Mouse (Mus musculus): Measurements from ENCODE around the gene Bdkrb2. TPM values are rescaled to one million over a fixed set of nuclear protein-coding genes. Genes with fewer than 3 reads are reported as not detected.

The Bdkrb2 gene
- polyA plus RNA-seq, 1 experiment: 0.52 TPM

DNA sequence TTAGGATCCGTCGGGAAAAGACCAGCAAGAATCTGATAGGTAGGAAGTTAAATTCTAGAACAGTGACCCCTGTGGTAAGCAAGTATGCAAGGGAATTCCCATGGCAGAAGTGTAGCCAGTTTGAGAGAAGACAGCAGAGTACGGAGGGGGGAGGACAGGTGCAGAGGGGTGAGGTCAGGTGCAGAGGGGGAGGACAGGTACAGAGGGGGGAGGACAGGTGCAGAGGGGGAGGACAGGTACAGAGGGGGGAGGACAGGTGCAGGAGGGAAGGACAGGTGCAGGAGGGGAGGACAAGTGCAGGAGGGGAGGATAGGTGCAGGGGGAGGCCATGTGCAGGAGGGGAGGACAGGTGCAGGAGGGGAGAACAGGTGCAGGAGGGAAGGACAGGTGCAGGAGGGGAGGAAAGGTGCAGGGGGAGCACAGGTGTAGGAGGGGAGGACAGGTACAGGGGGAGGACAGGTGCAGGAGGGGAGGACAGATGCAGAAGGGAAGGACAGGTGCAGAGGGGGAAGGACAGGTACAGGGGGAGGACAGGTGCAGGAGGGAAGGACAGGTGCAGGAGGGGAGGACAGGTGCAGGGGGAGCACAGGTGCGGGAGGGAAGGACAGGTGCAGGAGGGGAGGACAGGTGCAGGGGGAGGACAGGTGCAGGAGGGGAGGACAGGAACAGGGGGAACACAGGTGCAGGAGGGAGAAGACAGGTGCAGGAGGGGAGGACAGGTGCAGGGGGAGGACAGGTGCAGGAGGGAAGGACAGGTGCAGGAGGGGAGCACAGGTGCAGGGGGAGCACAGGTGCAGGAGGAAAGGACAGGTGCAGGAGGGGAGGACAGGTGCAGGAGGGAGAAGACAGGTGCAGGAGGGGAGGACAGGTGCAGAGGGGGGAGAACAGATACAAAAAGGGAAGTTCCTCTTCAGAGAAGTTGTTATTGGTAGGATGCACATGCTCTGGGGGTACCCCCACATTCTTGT lies 12.9 kb upstream of the Bdkrb2 start:
- TF ChIP-seq POLR2A (IDR thresholded peaks at IDR 0.05; ENCODE audit: borderline replicate concordance, control insufficient read depth, low read depth, low read length) (no peak), CTCF (IDR thresholded peaks at IDR 0.05; ENCODE audit: control insufficient read depth, insufficient read depth, low read length) (no peak)
- Histone ChIP-seq H3K4me3 (replicated peaks; ENCODE audit: control insufficient read depth, low read depth, low read length) (no peak overlapping the region), H3K27ac (ENCODE audit: control insufficient read depth, insufficient read depth, low read depth, low read length, poor library complexity) (no peak overlapping the region), H3K4me1 (ENCODE audit: control insufficient read depth, insufficient read depth, low read length) (no peaks in the 10 kb centered on the region)
- 70% methylated on average over 4 of the region's 4 CpGs for WGBS

DNA sequence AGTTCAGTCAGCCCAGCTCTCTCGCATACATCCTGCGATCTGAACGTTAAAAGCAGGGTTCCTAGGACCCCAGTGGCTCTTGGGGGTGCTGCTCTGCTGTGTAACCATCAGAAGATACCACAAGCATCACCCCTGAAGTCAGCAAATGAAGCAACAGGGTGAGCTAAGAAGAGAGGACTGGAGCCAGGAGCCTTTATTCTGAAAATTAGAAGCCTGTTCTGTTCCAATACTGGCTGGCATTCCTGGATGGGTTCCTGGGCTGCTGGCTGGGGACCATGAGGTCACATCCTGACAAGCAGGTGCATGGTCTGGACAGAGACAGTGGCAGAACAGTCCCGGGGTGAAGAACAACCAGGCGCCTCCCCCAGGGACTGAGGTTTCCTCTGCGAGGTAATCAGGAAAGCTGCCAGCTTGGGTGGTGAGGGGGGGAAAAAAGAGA lies 11.5 kb upstream of the Bdkrb2 start:
- H3K4me3 ChIP-seq (replicated peaks; ENCODE audit: control insufficient read depth, low read depth, low read length): no peak overlapping the region
- no peak overlapping the region for H3K27ac ChIP-seq (ENCODE audit: control insufficient read depth, insufficient read depth, low read depth, low read length, poor library complexity)
- H3K4me1 ChIP-seq (ENCODE audit: control insufficient read depth, insufficient read depth, low read length): no peaks in the 10 kb centered on the region
- TF ChIP-seq CTCF (IDR thresholded peaks at IDR 0.05; ENCODE audit: control insufficient read depth, insufficient read depth, low read length): no peak
- no peak for TF ChIP-seq POLR2A (IDR thresholded peaks at IDR 0.05; ENCODE audit: borderline replicate concordance, control insufficient read depth, low read depth, low read length)
- WGBS: 35% methylated on average over 6 of the region's 6 CpGs

DNA sequence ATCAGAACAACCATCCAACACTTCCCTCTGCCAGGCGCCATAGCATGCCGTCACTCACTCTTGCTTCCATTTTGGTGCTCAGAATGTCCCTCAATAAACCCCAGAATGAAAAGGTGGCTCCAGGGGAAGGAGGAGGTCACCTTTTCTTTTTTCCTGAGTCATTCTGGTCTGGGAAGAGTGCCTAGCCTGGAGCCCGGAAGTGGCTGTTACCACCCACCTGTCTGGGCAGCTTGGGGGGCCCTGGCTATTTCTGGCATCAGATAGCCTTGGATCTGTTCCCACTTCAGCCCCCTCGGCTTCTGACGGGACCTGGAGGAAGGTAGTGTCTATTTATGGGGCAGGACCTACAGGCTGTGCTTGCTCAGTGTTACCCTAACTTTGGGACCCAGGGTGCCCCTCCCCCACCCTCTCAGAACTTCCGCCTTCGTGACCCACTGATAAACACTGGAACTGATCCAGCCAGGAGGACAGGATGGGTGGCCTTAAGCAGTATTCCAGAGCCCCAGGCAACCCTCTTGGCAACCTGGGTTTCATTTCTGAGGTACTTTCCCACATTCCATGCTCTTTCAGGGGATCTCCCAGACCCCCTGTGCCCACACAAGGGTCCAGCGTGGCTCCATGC lies 8.8 kb upstream of the Bdkrb2 start:
- TF ChIP-seq POLR2A (IDR thresholded peaks at IDR 0.05; ENCODE audit: borderline replicate concordance, control insufficient read depth, low read depth, low read length) (no peak), CTCF (IDR thresholded peaks at IDR 0.05; ENCODE audit: control insufficient read depth, insufficient read depth, low read length) (no peak)
- WGBS: 48% methylated on average over 8 of the region's 8 CpGs
- H3K27ac ChIP-seq (ENCODE audit: control insufficient read depth, insufficient read depth, low read depth, low read length, poor library complexity): no peak overlapping the region
- H3K4me3 ChIP-seq (replicated peaks; ENCODE audit: control insufficient read depth, low read depth, low read length): no peak overlapping the region
- no peaks in the 10 kb centered on the region for H3K4me1 ChIP-seq (ENCODE audit: control insufficient read depth, insufficient read depth, low read length)

DNA sequence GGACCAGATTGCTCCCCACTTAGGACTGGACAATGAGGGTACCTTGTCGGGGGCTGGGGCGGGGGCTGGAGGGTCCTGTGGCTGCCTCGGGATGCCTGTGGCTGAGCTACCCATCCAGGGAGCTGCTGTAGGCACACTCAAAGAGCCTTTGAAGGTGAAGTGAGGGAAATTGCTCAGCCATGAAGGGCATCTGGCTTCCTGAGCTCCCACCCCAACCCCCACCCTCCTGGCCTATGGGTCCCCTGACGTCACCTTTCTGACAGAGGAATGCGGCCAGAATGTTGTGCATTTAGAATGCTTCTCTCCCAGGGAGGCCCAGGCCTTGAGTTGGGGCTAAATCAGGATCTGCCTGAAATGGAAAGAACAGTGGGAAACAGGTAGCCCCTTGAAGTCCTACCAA lies 7.9 kb upstream of the Bdkrb2 start:
- no peak overlapping the region for H3K27ac ChIP-seq (ENCODE audit: control insufficient read depth, insufficient read depth, low read depth, low read length, poor library complexity)
- WGBS: 72% methylated on average over 5 of the region's 5 CpGs
- H3K4me1 ChIP-seq (ENCODE audit: control insufficient read depth, insufficient read depth, low read length): no peaks in the 10 kb centered on the region
- no peak overlapping the region for H3K4me3 ChIP-seq (replicated peaks; ENCODE audit: control insufficient read depth, low read depth, low read length)
- TF ChIP-seq POLR2A (IDR thresholded peaks at IDR 0.05; ENCODE audit: borderline replicate concordance, control insufficient read depth, low read depth, low read length) (no peak), CTCF (IDR thresholded peaks at IDR 0.05; ENCODE audit: control insufficient read depth, insufficient read depth, low read length) (no peak)

DNA sequence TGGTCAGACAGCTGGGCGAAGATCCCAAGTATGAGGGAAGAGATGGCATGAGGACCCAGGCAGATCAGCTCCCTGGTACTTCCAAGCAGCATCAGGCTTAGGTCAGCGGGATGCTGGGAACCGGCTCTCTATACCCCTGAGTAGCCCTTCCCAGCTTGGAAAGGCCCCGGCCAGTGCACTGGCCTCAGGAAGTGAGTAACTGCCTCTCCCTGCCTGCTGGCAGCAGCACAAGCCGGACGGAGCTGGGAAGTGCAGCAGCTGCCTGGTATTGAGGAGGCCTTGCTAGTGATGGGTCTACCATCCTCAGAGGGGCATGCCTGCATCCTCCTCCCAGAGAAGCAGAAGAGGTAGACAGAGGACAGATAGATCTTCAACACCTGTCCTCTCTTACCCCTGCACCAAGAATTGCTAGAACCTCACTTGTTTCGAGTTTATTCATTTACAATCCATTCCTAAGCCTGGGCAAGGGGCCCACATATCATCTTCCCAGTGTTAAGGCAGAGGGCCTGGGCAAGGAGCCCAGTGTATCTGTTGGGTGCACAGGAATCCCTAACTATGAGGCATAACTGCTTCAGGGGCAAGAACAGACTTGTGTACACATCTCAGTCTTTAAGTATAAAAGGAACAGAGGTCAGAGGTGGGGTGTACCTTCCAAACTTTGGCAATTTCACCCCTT lies 5.6 kb upstream of the Bdkrb2 start:
- Histone ChIP-seq H3K4me3 (replicated peaks; ENCODE audit: control insufficient read depth, low read depth, low read length) (no peak overlapping the region), H3K27ac (ENCODE audit: control insufficient read depth, insufficient read depth, low read depth, low read length, poor library complexity) (no peak overlapping the region), H3K4me1 (ENCODE audit: control insufficient read depth, insufficient read depth, low read length) (no peaks in the 10 kb centered on the region)
- WGBS: 69% methylated on average over 7 of the region's 7 CpGs
- TF ChIP-seq CTCF (IDR thresholded peaks at IDR 0.05; ENCODE audit: control insufficient read depth, insufficient read depth, low read length) (no peak), POLR2A (IDR thresholded peaks at IDR 0.05; ENCODE audit: borderline replicate concordance, control insufficient read depth, low read depth, low read length) (no peak)

DNA sequence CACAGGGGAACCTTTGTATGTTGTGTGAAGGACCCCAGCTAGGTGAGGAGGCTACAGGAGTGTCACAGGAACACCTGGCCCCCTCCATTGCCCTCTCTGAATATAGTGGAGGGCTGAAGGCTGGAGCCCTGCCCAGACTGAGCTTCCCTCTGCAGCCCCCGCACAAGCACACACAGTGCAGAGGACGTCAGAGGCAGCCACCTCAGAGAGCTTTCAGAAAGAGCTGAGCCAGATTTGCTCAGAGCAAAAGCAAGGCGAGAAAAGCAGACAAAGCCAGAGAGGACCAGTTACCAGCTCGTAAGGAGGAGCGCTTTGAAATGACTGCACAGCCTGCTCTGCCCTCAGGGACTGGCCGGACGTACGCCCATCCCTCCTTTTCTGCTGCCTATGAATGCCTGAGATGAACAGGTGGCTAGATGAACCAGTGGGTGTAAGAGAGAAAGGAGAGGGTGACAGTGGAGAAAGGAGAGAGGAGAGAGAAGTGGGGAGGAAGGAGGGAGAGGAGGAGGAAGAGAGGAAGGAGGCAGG lies 2.0 kb upstream of the Bdkrb2 start:
- Histone ChIP-seq H3K4me1 (ENCODE audit: control insufficient read depth, insufficient read depth, low read length) (no peaks in the 10 kb centered on the region), H3K4me3 (replicated peaks; ENCODE audit: control insufficient read depth, low read depth, low read length) (no peak overlapping the region), H3K27ac (ENCODE audit: control insufficient read depth, insufficient read depth, low read depth, low read length, poor library complexity) (no peak overlapping the region)
- TF ChIP-seq CTCF (IDR thresholded peaks at IDR 0.05; ENCODE audit: control insufficient read depth, insufficient read depth, low read length) (no peak), POLR2A (IDR thresholded peaks at IDR 0.05; ENCODE audit: borderline replicate concordance, control insufficient read depth, low read depth, low read length) (no peak)
- 55% methylated on average over 8 of the region's 8 CpGs for whole genome bisulfite sequencing

DNA sequence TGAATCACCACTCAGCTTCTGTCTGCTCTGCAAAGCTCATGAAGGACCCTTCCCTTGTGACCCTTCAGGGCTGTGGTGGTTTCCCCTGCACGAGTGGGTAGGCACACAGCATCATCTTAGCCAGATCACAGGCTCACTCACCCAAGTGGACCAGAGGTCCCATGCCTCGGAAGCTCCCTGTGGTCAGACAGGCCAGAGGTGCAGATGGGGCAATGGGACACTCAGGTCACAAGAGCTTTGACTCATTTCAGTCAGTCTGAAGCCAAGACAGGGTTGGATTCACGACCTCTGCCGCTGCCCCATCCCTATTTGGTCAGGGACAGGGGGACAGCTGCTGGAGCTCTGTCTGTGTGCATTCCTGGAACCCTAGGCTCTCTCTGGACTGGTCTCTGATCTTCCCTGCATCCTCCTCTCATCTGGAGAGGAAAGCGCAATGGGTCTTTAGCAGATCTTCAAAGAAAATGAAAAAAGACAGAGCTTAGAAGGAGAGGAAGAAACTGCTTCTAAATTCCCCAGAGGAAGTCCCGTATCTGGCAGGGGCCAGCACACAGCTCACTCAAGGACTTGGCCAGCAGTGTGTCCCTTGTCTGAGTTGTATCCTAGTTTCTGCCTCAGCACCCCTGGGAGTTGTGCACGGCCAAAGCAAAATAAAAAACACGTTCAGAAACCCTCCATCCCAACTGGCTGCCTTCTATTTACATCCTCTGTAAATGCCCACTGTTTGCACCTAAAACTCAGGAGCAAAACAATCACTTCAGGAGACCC lies 788 bp upstream of the Bdkrb2 start:
- H3K4me1 ChIP-seq (ENCODE audit: control insufficient read depth, insufficient read depth, low read length): no peaks in the 10 kb centered on the region
- WGBS: 26% methylated on average over 8 of the region's 8 CpGs
- H3K27ac ChIP-seq (ENCODE audit: control insufficient read depth, insufficient read depth, low read depth, low read length, poor library complexity): no peak overlapping the region
- H3K4me3 ChIP-seq (replicated peaks; ENCODE audit: control insufficient read depth, low read depth, low read length): no peak overlapping the region
- TF ChIP-seq CTCF (IDR thresholded peaks at IDR 0.05; ENCODE audit: control insufficient read depth, insufficient read depth, low read length) (no peak), POLR2A (IDR thresholded peaks at IDR 0.05; ENCODE audit: borderline replicate concordance, control insufficient read depth, low read depth, low read length) (no peak)

All from bone marrow, adult 2 months (tissue).